1 mouse cellular context compared by ENCODE assay signal in genomic region chr12:112875225-112876013, GRCm38 (mm10).
A peak's percentile ranks its signal among the peaks of the same experiment; 100 is the strongest.
TF ChIP-seq lines count a peak whose summit lies in the region.

No protein-coding gene starts in this region.

TF ChIP-seq in MEL, 35 proteins besides CTCF, POLR2A, EP300 and RAD21 (continued from another document):
- TF ChIP-seq SIN3A (IDR thresholded peaks at IDR 0.05; ENCODE audit: low read length) (peak; percentile 70), TAL1 (IDR thresholded peaks at IDR 0.05; ENCODE audit: low read length) (no peak), GABPA (IDR thresholded peaks at IDR 0.05; ENCODE audit: low read depth, low read length) (no peak), UBTF (IDR thresholded peaks at IDR 0.05; ENCODE audit: borderline replicate concordance, insufficient read depth, low read depth, low read length) (no peak), GATA1 (IDR thresholded peaks at IDR 0.05; ENCODE audit: low read depth, low read length) (peak; percentile 77), ZNF384 (IDR thresholded peaks at IDR 0.05; ENCODE audit: low read depth, low read length) (peak; percentile 36; the same call in 1 of the 2 replicates), TCF12 (IDR thresholded peaks at IDR 0.05; ENCODE audit: low read depth, low read length) (peak; percentile 11; the same call in 1 of the 2 replicates), MXI1 (IDR thresholded peaks at IDR 0.05; ENCODE audit: low read depth, low read length) (peak; percentile 45), JUND (IDR thresholded peaks at IDR 0.05; ENCODE audit: low read depth, low read length) (no peak)
